Mouse (Mus musculus) embryo, embryonic 9.5 days (tissue): ENCODE results near the gene Mag.
"Not testable (repeated sequence)": the region's sequence is repeated elsewhere in the genome, so short reads cannot be mapped to it uniquely, and the experiment has no call there.

Experiments used
- DNase-seq: peaks from one replicate; pipeline ENCODE4 v3.0.0-alpha.2; 2017; ENCODE audit errors: extremely low spot score

Gene Mag

DNA sequence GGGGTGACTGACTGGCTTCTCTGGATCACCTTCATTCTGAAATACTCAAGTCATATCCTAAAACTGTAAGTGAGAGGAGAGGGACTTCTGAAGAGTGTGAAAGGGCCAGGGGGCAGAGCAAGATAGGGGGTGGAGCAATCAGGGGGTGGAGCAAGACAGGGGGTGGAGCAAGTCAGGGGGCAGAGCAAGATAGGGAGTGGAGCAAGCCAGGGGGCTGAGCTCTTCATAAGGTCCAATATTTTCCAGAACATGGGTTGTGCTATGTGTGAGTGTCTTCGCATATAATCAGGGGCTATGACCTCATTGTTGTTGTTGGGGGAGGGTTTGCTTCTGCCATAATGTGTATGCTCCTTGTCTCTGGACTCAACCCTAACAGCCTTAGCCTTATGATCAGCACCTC is 25.4 kb upstream of the Mag start:
- DNase-seq: not testable (repeated sequence)

DNA sequence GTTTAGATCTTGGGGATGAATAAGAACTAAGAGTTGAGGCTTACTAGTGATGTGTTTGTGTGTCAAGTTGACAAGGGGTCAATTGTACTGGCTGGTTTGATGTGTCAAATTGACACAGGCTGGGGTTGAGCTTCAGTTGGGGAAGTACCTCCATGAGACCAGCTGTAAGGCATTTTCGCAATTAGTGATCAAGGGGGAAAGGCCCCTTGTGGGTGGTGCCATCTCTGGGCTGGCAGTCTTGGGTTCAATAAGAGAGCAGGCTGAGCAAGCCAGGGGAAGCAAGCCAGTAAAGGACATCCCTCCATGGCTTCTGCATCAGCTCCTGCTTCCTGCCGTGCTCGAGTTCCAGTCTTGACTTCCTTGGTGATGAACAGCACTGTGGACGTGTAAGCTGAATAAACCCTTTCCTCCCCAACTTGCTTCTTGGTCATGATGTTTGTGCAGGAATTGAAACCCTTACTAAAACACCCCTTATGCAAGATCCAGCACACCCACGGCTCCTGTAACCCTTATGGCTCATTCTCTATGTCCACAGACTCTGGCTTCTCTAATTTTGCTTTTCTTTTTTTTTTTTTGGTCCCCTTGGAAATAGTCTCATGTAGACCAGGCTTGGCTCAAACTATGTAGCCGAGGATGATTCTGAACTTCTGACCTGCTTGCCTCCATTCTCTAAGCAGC is 20.9 kb upstream of the Mag start:
- not testable (repeated sequence) for DNase-seq

DNA sequence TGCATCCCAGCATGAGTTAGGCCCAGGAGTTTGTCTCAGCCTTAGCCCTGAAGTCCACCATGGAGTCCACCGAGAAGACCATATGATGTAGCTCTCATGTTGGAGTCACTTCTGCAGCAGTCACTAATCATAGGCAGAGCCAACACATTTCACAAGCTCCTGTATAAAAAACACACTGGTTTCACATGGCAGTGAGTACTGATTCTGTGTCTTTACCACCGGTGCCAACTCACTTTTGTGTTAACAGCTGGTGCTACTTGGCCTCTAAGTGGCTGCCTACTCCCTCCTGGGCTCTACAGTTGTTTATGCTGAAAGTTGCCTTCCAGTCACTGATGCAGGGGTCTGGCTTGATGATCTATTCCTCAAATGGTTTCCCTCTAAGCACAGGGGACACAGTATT is 9.9 kb upstream of the Mag start, which contains the start of gene Hamp2:
Gene Hamp2 (minus strand): TSS at position 101 of the 400 bp plus-strand sequence.
- not testable (repeated sequence) for DNase-seq

DNA sequence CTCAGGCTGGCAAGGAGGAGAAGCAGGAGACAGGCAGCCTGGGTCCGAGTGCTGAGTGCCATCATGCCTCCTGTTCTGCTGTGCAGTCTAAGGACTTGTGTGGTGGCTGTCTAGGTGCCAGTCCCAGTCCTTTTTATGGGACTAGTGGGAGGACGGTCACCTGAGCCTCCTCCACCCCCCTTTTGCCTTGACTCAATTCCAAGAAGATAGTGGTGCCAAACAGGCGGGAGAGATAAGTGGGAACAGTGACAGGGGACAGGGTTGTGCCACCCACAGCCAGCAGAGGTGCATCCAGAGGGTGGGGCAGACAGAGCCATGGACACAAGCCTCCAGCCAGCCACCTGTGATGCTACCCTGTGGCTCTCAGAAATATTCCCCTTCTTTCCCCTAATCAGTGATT is 9.4 kb upstream of the Mag start:
- no peak for DNase-seq

DNA sequence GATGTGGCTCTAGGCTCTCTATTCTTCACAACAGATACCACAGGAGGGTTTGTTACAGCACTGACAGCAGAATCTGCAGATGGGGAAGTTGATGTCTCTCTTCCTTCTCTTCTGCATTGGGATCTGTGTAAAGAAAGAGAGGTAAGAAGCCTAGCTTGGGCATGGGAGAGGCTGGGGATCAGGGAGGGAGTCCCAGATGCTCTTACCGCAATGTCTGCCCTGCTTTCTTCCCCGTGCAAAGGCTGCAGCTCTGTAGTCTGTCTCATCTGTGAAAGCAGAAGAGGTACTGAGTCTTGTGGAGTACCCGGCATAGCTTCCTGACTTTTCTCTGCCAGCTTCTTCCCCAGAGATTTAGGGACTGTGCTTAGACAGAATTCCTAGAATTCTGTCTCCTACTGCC is 7.8 kb upstream of the Mag start:
- not testable (repeated sequence) for DNase-seq

DNA sequence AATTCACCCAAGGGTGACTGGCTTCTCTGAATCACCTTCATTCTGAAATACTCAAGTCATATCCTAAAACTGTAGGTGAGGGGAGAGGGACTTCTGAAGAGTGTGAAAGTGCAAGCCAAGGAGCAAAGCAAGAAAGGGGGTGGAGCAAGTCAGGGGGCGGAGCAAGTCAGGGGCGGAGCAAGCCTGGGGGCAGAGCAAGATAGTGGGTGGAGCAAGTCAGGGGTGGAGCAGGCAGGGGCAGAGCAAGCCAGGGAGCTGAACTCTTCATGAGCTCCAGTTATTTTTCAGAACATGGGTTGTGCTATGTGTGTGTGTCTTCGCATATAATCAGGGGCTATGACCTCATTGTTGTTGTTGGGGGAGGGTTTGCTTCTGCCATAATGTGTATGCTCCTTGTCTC is 5.5 kb upstream of the Mag start:
- DNase-seq: no peak

DNA sequence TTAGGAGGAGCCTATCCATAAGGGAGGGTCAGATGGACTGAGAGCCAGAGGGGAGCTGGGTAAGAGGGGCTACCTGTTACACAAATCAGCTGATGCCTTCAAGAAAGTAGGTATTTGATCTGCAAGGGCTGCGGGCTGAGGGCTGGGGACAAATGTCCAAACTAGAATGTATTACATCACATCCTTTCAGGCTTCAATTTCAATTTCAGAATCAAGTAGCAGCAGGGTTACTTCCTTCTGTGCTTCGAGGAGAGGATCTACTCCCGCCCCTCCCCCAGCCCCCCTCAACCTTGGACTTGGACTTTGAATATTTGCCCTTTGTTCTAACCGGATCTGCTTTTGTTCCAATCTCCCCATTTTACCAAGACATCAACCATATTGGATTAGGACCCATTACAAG is 2.5 kb upstream of the Mag start:
- DNase-seq: no peak

DNA sequence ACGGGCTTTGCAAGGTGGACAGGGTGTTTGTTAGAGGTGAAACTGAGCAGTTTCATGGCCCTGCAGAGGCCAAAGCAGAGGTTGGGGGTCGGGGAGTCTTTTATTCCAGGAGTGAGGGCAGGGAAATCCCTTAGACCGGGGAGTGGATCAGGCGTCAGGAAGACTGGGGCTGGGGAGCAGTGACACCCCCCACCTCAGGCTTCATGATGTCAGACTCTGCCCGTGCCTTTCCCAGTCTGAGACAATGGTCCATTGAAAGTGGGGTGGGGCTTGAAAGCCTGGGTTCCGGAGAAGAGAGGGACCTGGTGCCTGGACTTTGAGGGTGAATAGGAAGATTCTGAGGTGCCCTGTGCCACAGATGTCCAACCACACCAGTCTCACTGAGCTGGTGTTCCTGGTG is 2.0 kb upstream of the Mag start:
- no peak for DNase-seq

DNA sequence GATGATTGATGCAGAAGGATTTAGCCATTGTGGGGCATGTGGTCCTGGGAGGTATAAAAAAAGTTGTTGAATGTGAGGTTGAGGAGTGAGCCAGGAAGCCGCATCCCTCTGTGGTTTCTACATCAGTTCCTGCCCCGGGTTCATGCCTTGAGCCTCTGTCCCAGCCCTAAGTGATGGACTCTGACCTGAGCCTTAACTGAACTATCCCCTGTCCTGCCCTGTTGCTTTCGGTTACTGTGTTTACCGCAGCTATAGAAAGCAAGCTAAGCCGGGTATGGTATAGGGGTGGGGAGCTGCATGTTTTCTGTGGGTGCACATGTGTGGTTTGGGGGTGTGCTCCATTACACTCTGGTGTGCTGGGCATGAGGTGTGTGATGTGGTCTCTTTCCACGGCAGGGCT is 4.9 kb downstream of the Mag start:
- no peak for DNase-seq

DNA sequence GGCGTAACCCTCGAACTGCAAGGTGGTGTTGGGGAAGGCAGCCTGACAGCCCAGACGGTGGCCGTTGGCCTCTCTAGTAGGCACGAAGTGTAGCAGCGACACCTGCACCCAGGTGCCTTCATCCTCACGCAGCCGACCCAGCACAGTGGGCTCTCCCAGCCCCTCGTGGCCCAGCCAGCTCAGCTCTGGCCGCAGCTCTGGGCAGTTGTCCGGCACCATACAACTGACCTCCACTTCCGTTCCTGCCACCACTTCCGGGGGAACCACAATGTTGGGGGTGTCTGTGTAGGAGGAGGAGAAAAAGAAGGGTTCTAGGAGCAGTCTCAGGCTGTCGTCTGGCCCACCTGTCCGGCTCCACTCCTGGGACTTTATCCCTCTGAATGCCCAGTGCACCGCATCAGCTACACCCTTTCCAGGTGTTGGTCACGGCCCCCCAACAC is 5.7 kb downstream of the Mag start:
- DNase-seq: no peak

DNA sequence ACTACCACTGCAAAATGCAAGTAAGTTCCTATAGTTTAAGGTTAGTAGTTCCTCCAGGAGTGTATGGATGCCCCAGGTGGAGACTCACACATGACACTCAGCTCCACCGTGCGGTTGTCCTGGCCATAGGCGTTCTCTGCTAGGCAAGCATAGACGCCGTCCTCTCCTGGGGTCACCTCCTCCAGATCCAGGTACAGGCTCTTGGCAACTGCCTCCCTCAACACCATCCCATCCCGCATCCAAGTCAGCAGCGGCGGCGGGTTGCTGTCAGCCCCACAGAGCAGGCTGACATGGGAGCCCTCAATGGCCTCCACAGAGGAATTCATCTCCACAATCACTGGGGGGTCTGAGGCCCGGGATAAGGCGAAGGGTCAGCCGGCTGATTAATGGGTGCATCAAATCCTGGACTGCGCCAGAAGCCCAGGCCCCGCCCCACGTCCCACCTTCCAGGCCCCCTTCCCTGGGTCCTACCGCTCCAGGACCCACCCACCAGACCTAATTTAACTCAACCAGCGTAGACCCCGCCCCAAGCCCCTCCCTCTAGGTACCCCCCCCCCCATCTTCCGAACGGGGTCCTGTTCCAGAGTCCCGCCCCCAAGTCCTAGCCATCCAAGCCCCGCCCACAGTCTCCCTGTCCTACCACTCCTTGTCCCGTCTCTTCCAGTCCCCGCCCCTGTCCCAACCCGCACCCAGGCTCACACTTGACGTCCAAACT is 6.2 kb downstream of the Mag start:
- DNase-seq: peak; percentile 81

DNA sequence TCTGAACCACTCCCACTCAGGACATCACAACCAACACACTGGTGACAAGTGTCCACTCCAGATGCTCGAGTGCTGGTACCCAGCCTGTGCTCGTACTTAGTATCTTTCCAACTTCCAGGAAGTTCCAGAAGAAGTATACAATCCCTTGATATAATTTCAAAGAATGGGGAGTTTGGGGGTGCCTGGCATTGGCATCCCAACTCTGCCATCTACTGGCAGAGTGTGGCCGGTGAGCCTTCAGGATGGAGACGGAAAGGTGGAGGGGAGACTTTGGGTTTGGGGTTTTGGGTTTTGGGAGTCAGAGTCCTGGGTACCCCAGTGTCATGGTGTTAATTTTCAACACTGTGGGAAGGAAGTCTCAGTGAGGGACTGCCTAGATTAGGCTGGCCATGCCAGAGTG is 10.6 kb downstream of the Mag start:
- no peak for DNase-seq

DNA sequence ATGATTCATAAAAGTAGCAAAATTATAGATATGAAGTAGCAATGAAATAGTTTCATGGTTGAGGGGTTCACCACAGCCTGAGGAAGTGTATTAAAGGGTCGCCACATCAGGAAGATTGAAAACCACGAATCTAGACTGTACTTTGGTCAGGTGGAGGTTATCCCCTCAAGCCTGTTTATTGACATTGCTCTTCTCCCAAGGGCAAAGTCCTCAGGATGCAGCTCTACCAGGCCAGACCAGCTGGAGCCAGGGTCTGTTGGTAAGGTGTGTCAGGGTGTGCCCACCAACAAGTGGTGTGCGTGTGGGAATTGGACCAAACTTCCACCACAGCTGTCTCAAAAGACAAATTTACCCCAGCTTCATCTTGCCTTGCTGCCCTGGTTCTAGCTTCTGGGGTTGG is 19.5 kb downstream of the Mag start:
- DNase-seq: no peak

DNA sequence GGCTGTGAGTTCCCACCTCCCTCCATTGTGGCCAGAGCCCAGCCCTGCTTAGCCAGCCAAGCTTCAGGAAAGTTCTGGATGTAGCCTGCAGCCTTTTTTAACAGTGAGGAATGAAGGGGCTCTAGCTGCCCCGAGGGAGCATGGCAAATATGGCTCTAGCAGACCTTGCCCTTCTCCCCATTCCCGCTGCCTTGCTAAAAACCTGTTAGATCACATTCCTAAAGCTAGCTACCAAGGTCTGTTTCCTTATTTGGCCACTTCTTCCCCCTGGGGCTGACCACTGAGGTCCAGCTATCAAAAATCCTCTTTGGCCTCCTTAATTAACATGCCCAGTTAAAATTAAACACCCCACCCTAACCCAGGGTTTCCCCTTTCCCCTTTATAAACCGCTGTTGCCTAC is 22.2 kb downstream of the Mag start:
- DNase-seq: no peak

DNA sequence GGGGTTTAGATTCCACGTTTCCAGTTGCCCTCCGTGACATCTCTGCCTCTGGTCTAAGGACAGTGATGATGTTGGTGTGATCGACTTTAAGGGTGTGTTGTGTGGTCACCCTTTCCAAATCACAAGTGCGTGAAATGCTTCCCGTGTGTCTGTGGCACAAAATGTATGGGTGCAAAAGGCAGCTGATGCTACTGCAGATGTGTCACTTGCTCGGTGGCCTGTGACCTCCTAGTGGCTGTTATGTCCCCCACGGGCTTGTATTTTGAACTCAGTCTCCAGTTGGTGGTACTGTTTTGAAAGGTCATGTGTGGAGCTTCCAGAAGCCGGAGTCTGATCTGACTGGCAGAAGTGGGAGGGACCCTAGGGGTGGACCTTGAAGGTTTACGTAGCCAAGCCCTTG is 22.9 kb downstream of the Mag start:
- no peak for DNase-seq

DNA sequence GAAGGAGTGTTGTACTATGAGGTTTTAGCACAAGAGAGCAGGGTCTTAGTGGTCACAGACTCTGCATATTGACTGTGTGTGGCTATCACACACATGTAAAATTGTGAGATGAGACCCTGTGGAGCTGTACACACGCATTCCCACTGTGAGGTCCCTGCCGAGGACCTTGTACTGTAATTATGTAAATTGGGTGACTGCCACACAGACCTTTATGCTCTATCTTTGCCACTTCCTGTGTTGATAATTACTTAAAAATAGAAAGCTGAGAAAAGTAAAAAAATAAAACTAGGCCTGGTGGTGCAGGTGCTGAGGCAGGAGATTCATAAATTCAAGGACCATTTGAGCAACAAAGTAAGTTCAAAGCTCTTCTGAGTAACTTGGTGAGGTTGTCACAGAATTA is 24.0 kb downstream of the Mag start:
- DNase-seq: no peak

DNA sequence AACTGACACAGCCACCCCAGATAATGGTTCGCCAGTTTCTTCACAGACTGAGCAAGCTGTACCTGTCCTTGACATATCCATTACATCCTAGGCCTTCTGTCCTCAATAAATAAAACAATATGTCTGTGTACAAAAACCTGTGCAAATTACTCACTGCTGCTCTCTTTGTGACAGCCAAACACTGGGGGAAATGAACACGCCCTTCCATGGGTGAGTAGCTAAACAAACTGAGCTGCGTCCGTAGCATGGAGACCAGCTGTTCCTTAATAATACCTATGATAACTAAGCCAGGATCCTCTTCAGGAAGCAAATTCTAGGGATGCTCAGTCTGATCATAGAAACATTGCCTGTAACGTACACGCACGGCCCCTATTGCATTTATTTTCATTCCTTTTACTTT is 25.9 kb downstream of the Mag start:
- no peak for DNase-seq

DNA sequence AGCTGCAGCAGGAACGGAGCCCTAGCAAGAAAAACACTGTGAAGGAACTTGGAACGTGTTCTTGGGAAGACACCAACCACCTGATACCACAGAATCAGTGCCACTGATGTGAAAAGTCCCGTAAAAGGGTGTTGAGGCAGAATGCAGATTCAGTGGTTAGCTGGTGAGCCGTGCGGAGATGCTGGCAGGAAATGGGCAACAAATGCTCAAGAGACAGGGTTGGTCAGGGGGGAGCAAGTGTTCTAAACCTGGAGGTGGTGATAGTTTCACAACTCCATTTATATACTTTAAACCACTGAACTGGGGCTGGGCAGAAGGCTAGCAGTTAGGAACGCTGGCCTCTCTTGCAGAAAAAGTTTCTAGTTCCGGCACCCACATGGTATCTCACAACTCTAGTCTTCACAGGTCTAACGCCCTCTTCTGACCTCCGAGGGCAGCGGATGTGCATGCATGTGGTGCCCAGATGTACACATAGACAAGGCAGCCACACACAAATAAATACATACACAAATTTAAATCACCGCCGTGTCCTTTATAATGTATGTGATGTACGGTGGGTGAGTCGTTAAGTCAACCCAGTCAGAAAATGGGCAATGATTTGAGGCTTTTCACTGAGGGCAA is 27.0 kb downstream of the Mag start:
- no peak for DNase-seq

DNA sequence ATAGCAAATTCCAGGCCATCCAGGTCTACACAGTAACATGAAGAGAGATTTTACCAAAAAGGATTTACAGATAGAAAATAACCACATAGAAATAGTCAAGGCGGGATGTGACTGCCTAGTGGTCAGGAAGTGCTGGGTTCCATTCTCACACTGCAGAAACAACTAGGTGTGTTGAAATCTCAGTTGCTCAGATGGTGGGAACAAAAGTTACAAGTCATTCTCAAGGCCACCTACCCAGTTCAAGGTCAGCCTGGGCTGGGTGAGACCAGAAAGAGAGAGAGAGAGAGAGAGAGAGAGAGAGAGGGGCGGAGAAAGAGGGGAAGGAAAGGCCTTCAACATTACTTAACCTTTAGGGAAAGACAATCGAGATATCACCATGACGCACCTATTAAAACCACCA is 27.8 kb downstream of the Mag start:
- no peak for DNase-seq

DNA sequence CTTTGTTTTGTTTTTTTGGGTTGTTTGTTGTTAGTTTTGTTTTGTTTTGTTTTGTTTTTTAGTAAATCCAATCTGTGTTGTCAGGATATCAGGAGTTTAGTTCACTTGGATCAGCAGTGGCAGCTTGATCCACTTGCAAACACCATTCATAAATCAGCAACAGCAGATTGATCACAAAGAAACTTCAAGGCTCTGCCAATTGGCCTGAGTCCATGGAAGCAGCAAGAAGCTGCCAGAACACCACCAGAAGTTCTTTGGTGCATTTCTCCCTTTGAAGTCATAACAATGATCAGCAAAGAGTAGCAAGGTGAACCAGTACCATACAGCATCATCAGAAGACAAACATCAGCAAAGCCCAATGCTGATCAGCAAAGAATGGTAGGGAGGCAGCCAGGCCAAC is 30.6 kb downstream of the Mag start:
- no peak for DNase-seq

DNA sequence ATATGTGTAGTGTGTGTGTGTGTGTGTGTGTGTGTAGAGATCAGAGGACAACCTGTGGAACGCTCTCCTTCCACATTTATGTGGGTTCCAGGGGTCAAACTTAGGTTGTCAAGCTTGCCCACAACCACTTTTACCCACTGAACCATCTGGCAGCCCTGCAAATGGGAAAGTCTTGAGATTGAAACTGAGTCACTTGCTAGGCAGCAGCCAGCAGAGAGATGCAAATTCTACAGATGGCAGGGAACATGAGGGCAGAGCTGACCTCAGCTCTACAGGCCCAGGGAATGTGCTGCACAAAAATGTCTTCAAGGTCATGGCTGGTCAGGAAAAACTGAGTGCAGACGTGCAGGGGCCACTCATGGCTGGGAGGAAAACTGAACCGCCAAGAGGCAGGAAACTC is 33.3 kb downstream of the Mag start:
- DNase-seq: no peak

DNA sequence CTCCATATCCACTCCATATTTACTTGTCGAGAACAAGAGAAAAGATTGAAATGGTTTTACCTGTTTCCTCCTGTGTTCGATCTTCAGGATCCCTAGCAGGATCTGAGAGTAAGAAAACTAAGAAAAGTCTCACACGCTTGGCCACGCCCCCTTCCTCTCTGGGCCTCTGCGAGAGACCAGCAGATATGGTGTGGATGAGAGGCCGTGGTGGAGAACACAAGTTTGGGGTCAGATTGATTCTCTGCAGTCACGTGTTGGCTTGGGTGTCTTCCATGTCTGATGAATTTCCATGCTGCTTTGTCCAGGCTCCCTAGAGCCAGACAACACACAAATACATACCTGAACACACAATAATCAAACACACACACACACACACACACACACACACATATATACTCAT is 34.5 kb downstream of the Mag start, which contains the start of gene Cd22:
Gene Cd22 (minus strand): TSS at position 167 of the 400 bp plus-strand sequence.
- no peak for DNase-seq

DNA sequence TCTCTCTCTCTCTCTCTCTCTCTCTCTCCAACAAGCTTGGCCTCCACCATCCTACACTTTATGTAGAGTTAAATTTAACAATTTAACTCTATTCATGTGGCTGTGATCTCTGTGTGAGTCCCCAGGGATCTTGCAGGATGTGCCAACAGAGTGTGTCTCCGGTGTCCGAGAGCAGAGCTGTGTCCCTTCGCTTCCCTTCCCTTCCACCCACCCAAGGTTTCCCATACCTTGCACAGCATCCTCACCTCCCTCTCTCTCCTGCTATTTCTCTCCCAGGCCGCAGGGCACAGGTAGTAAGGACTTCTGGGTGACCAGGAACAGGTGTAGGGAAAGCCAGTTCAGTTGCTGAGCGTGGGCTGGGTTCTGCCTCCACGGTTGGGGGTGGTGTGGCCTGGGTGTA is 35.7 kb downstream of the Mag start:
- no peak for DNase-seq
